Mouse (Mus musculus): ENCODE data around the gene Akr1a1. TPM values are rescaled to one million over a fixed set of nuclear protein-coding genes. Genes with fewer than 3 reads are reported as not detected.

Gene Akr1a1
- polyA plus RNA-seq, 1 experiment from 2014 or later: 634 TPM

Other genes starting within 250 kb of the Akr1a1 start
- 21.1 and 22.0 TPM in 2 replicates for gene Mast2, start 187.5 kb downstream of the Akr1a1 start, polyA plus RNA-seq (2016; fragmentation: Nextera tagmentation; extraction: Ambion mirVana)
- 19.0 and 19.2 TPM in 2 replicates for gene Ipp, start 144.1 kb downstream of the Akr1a1 start, polyA plus RNA-seq (2016; fragmentation: Nextera tagmentation; extraction: Ambion mirVana)
- 20.5 and 23.6 TPM in 2 replicates for gene Tmem69, start 95.7 kb downstream of the Akr1a1 start, polyA plus RNA-seq (2016; fragmentation: Nextera tagmentation; extraction: Ambion mirVana)
- gene Gpbp1l1, start 94.0 kb downstream of the Akr1a1 start, polyA plus RNA-seq (2016; fragmentation: Nextera tagmentation; extraction: Ambion mirVana): 33.3 and 35.7 TPM in 2 replicates
- 2.4 and 2.5 TPM in 2 replicates for gene Ccdc17, start 55.0 kb downstream of the Akr1a1 start, polyA plus RNA-seq (2016; fragmentation: Nextera tagmentation; extraction: Ambion mirVana)
- 322 and 325 TPM in 2 replicates for gene Nasp, start 23.7 kb downstream of the Akr1a1 start, polyA plus RNA-seq (2016; fragmentation: Nextera tagmentation; extraction: Ambion mirVana)
- 1,153 and 1,285 TPM in 2 replicates for gene Prdx1, start 33.9 kb upstream of the Akr1a1 start, polyA plus RNA-seq (2016; fragmentation: Nextera tagmentation; extraction: Ambion mirVana)
- 25.2 and 27.9 TPM in 2 replicates for gene Mmachc, start 56.7 kb upstream of the Akr1a1 start, polyA plus RNA-seq (2016; fragmentation: Nextera tagmentation; extraction: Ambion mirVana)
- gene Ccdc163, start 56.8 kb upstream of the Akr1a1 start, polyA plus RNA-seq (2016; fragmentation: Nextera tagmentation; extraction: Ambion mirVana): 27.1 and 27.5 TPM in 2 replicates
- gene Tesk2, start 69.3 kb upstream of the Akr1a1 start, polyA plus RNA-seq (2016; fragmentation: Nextera tagmentation; extraction: Ambion mirVana): 13.2 and 13.5 TPM in 2 replicates
- 39.1 and 40.8 TPM in 2 replicates for gene Toe1, start 156.0 kb upstream of the Akr1a1 start, polyA plus RNA-seq (2016; fragmentation: Nextera tagmentation; extraction: Ambion mirVana)
- 22.1 and 23.5 TPM in 2 replicates for gene Mutyh, start 156.0 kb upstream of the Akr1a1 start, polyA plus RNA-seq (2016; fragmentation: Nextera tagmentation; extraction: Ambion mirVana)
- gene Hpdl, start 170.0 kb upstream of the Akr1a1 start, polyA plus RNA-seq (2016; fragmentation: Nextera tagmentation; extraction: Ambion mirVana): 1.5 and 2.0 TPM in 2 replicates
- 0.58 and 0.70 TPM in 2 replicates for gene Zswim5, start 225.7 kb upstream of the Akr1a1 start, polyA plus RNA-seq (2016; fragmentation: Nextera tagmentation; extraction: Ambion mirVana)